Mouse (Mus musculus) ovary, postnatal 10 days (tissue): ENCODE measurements around the gene Dhtkd1.
A peak's percentile ranks its signal among the peaks of the same experiment; 100 is the strongest.

Source experiments
- DNase-seq: peaks from one replicate; pipeline ENCODE4 v3.0.0; 2022; ENCODE audit warnings: low spot score

Gene Dhtkd1

GRCm38 (mm10) chr2:5930291-5931054, 12.1 kb downstream of the Dhtkd1 start:
- DNase-seq: no peak

- DNase-seq: no peak
These were observed 12.8 kb downstream of the Dhtkd1 start for GRCm38 (mm10) chr2:5929793-5930192.

- no peak for DNase-seq
These were observed 15.1 kb downstream of the Dhtkd1 start for GRCm38 (mm10) chr2:5927481-5927880.

- no peak for DNase-seq
These were observed 18.8 kb downstream of the Dhtkd1 start for GRCm38 (mm10) chr2:5923786-5924185.

GRCm38 (mm10) chr2:5922823-5923222, 19.8 kb downstream of the Dhtkd1 start:
- DNase-seq: no peak

- no peak for DNase-seq
These were observed 31.2 kb downstream of the Dhtkd1 start for GRCm38 (mm10) chr2:5911282-5911965.

- no peak for DNase-seq
These were observed 36.0 kb downstream of the Dhtkd1 start for GRCm38 (mm10) chr2:5906625-5907024.

GRCm38 (mm10) chr2:5906092-5906491, 36.5 kb downstream of the Dhtkd1 start:
- no peak for DNase-seq

GRCm38 (mm10) chr2:5900145-5900544, 42.4 kb downstream of the Dhtkd1 start:
- no peak for DNase-seq

GRCm38 (mm10) chr2:5894843-5895570, 47.6 kb downstream of the Dhtkd1 start, which contains the start of gene Sec61a2:
Sec61a2 (minus strand) TSS chr2:5895432.
- DNase-seq: peak; percentile 100

- no peak for DNase-seq
These were observed 48.3 kb downstream of the Dhtkd1 start for GRCm38 (mm10) chr2:5894296-5894695.

GRCm38 (mm10) chr2:5889412-5889811, 53.2 kb downstream of the Dhtkd1 start:
- no peak for DNase-seq

GRCm38 (mm10) chr2:5888865-5889264, 53.7 kb downstream of the Dhtkd1 start:
- no peak for DNase-seq

GRCm38 (mm10) chr2:5877446-5877845, 65.1 kb downstream of the Dhtkd1 start:
- DNase-seq: no peak

GRCm38 (mm10) chr2:5869746-5870145, 72.8 kb downstream of the Dhtkd1 start:
- DNase-seq: no peak

- DNase-seq: no peak
These were observed 74.9 kb downstream of the Dhtkd1 start for GRCm38 (mm10) chr2:5867681-5868080.

GRCm38 (mm10) chr2:5862834-5863233, 79.8 kb downstream of the Dhtkd1 start, which contains the start of gene Gm13199:
Gm13199 (minus strand) TSS chr2:5862934.
- no peak for DNase-seq

- no peak for DNase-seq
These were observed 90.7 kb downstream of the Dhtkd1 start for GRCm38 (mm10) chr2:5851866-5852265.

GRCm38 (mm10) chr2:5851116-5851515, 91.5 kb downstream of the Dhtkd1 start:
- no peak for DNase-seq
